Mouse (Mus musculus): ENCODE data around the gene Zfpm1. TPM values are rescaled to one million over a fixed set of nuclear protein-coding genes. Genes with fewer than 3 reads are reported as not detected.

Zfpm1 gene
- polyA plus RNA-seq, 1 experiment from 2014 or later = 5.7 TPM

GRCm38 (mm10) chr8:122357202-122357601 is 75.3 kb downstream of the Zfpm1 start:
- no peaks in the 10 kb centered on the region for H3K36me3 ChIP-seq (replicated peaks; ENCODE audit: insufficient read depth, low read length)
- no peaks in the 10 kb centered on the region for H3K9me3 ChIP-seq (ENCODE audit: low read length)
- H3K9ac ChIP-seq (replicated peaks) = no peak overlapping the region
- no peak for TF ChIP-seq CTCF (IDR thresholded peaks at IDR 0.05; ENCODE audit: low read depth)
- no peaks in the 10 kb centered on the region for H3K27me3 ChIP-seq (ENCODE audit: insufficient read depth, low read length)
- WGBS (ENCODE audit: insufficient replicate concordance) = 70% methylated on average over 11 of the region's 11 CpGs
- H3K4me3 ChIP-seq (ENCODE audit: low read depth, low read length) = no peak overlapping the region
- no peak overlapping the region for H3K27ac ChIP-seq (ENCODE audit: low read depth)
- no peaks in the 10 kb centered on the region for H3K4me1 ChIP-seq (ENCODE audit: insufficient read depth)
- no peak for ATAC-seq
- no peak overlapping the region for H3K4me2 ChIP-seq (ENCODE audit: low read depth, low read length)
- no peak for DNase-seq

- WGBS (ENCODE audit: insufficient replicate concordance) = 54% methylated on average over 5 of the region's 5 CpGs
- no peak overlapping the region for H3K27ac ChIP-seq (ENCODE audit: low read depth)
- DNase-seq (no peak), ATAC-seq (no peak)
- H3K4me2 ChIP-seq (ENCODE audit: low read depth, low read length) = no peak overlapping the region
- no peaks in the 10 kb centered on the region for H3K9me3 ChIP-seq (ENCODE audit: low read length)
- H3K4me3 ChIP-seq (ENCODE audit: low read depth, low read length) = no peak overlapping the region
- H3K4me1 ChIP-seq (ENCODE audit: insufficient read depth) = no peaks in the 10 kb centered on the region
- H3K27me3 ChIP-seq (ENCODE audit: insufficient read depth, low read length) = no peaks in the 10 kb centered on the region
- no peaks in the 10 kb centered on the region for H3K36me3 ChIP-seq (replicated peaks; ENCODE audit: insufficient read depth, low read length)
- no peak overlapping the region for H3K9ac ChIP-seq (replicated peaks)
- TF ChIP-seq EP300 (IDR thresholded peaks at IDR 0.05; ENCODE audit: low read depth) (no peak), CTCF (IDR thresholded peaks at IDR 0.05; ENCODE audit: low read depth) (no peak)
Observed at GRCm38 (mm10) chr8:122357641-122358040, 75.7 kb downstream of the Zfpm1 start.

GRCm38 (mm10) chr8:122359111-122359775 is 77.3 kb downstream of the Zfpm1 start:
- no peak overlapping the region for H3K4me3 ChIP-seq (ENCODE audit: low read depth, low read length)
- DNase-seq (no peak), ATAC-seq (no peak)
- H3K36me3 ChIP-seq (replicated peaks; ENCODE audit: insufficient read depth, low read length) = no peaks in the 10 kb centered on the region
- no peaks in the 10 kb centered on the region for H3K27me3 ChIP-seq (ENCODE audit: insufficient read depth, low read length)
- H3K27ac ChIP-seq (ENCODE audit: low read depth) = no peak overlapping the region
- TF ChIP-seq CTCF (IDR thresholded peaks at IDR 0.05; ENCODE audit: low read depth) = no peak
- no peak for TF ChIP-seq EP300 (IDR thresholded peaks at IDR 0.05; ENCODE audit: low read depth)
- no peaks in the 10 kb centered on the region for H3K4me1 ChIP-seq (ENCODE audit: insufficient read depth)
- H3K9ac ChIP-seq (replicated peaks) = no peak overlapping the region
- 77% methylated on average over 15 of the region's 15 CpGs for WGBS (ENCODE audit: insufficient replicate concordance)
- H3K4me2 ChIP-seq (ENCODE audit: low read depth, low read length) = no peak overlapping the region
- H3K9me3 ChIP-seq (ENCODE audit: low read length) = no peaks in the 10 kb centered on the region

- 73% methylated on average over 7 of the region's 7 CpGs for WGBS (ENCODE audit: insufficient replicate concordance)
- ATAC-seq (no peak), DNase-seq (no peak)
- H3K27me3 ChIP-seq (ENCODE audit: insufficient read depth, low read length) = no peaks in the 10 kb centered on the region
- no peak within 1 kb of the TSS for H3K4me3 ChIP-seq (ENCODE audit: low read depth, low read length)
- no peak within 1 kb of the TSS for H3K4me2 ChIP-seq (ENCODE audit: low read depth, low read length)
- no peaks in the 10 kb centered on the region for H3K4me1 ChIP-seq (ENCODE audit: insufficient read depth)
- H3K9me3 ChIP-seq (ENCODE audit: low read length) = no peaks in the 10 kb centered on the region
- no peak within 1 kb of the TSS for H3K27ac ChIP-seq (ENCODE audit: low read depth)
- TF ChIP-seq CTCF (IDR thresholded peaks at IDR 0.05; ENCODE audit: low read depth) (no peak), EP300 (IDR thresholded peaks at IDR 0.05; ENCODE audit: low read depth) (no peak)
- no peaks in the 10 kb centered on the region for H3K36me3 ChIP-seq (replicated peaks; ENCODE audit: insufficient read depth, low read length)
- no peak within 1 kb of the TSS for H3K9ac ChIP-seq (replicated peaks)
Observed at GRCm38 (mm10) chr8:122360696-122361416, 78.9 kb downstream of the Zfpm1 start, which contains the start of gene Trhr2. Gene Trhr2 (minus strand): TSS chr8:122360746.

- Histone ChIP-seq H3K9ac (replicated peaks) (no peak overlapping the region), H3K9me3 (ENCODE audit: low read length) (no peaks in the 10 kb centered on the region), H3K27ac (ENCODE audit: low read depth) (no peak overlapping the region), H3K4me3 (ENCODE audit: low read depth, low read length) (no peak overlapping the region), H3K4me1 (ENCODE audit: insufficient read depth) (no peaks in the 10 kb centered on the region), H3K4me2 (ENCODE audit: low read depth, low read length) (no peak overlapping the region), H3K36me3 (replicated peaks; ENCODE audit: insufficient read depth, low read length) (no peaks in the 10 kb centered on the region), H3K27me3 (ENCODE audit: insufficient read depth, low read length) (no peaks in the 10 kb centered on the region)
- DNase-seq (no peak), ATAC-seq (no peak)
- TF ChIP-seq EP300 (IDR thresholded peaks at IDR 0.05; ENCODE audit: low read depth) (no peak), CTCF (IDR thresholded peaks at IDR 0.05; ENCODE audit: low read depth) (no peak)
- WGBS (ENCODE audit: insufficient replicate concordance) = 55% methylated on average over 5 of the region's 5 CpGs
Observed at GRCm38 (mm10) chr8:122362271-122362670, 80.3 kb downstream of the Zfpm1 start.

GRCm38 (mm10) chr8:122362967-122363366 is 81.0 kb downstream of the Zfpm1 start:
- Histone ChIP-seq H3K36me3 (replicated peaks; ENCODE audit: insufficient read depth, low read length) (no peaks in the 10 kb centered on the region), H3K27me3 (ENCODE audit: insufficient read depth, low read length) (no peaks in the 10 kb centered on the region), H3K27ac (ENCODE audit: low read depth) (no peak overlapping the region), H3K9ac (replicated peaks) (no peak overlapping the region), H3K4me1 (ENCODE audit: insufficient read depth) (no peaks in the 10 kb centered on the region), H3K4me2 (ENCODE audit: low read depth, low read length) (no peak overlapping the region), H3K9me3 (ENCODE audit: low read length) (no peaks in the 10 kb centered on the region), H3K4me3 (ENCODE audit: low read depth, low read length) (no peak overlapping the region)
- ATAC-seq = no peak
- 50% methylated on average over 8 of the region's 8 CpGs for WGBS (ENCODE audit: insufficient replicate concordance)
- no peak for DNase-seq
- TF ChIP-seq EP300 (IDR thresholded peaks at IDR 0.05; ENCODE audit: low read depth) (no peak), CTCF (IDR thresholded peaks at IDR 0.05; ENCODE audit: low read depth) (no peak)
